Mouse (Mus musculus) neural tube, embryonic 11.5 days (tissue): Measurements from ENCODE around the gene Pp2d1. TPM values are rescaled to one million over a fixed set of nuclear protein-coding genes. Genes with fewer than 3 reads are reported as not detected.
"Not testable (repeated sequence)": the region's sequence is repeated elsewhere in the genome, so short reads cannot be mapped to it uniquely, and the experiment has no call there.

ENCODE experiments used
- ATAC-seq: fragments of 200-750 bp; cut with Nextera tagmentation; 2 replicates; pipeline ENCODE4 v1.8.0; 2017; ENCODE audit warnings: moderate number of reproducible peaks, mild to moderate bottlenecking, moderate TSS enrichment, moderate library complexity; ENCODE audit not compliant: insufficient read depth, low FRiP score, low TSS enrichment
- DNase-seq: peaks from one replicate; pipeline ENCODE4 v3.0.0-alpha.2; 2015; ENCODE audit warnings: low spot score
- H3K27ac ChIP-seq: fragments of 300-500 bp; sonication (generic); 2 replicates; pipeline ENCODE4 v1.5.1; 2014; ENCODE audit warnings: low read depth, mild to moderate bottlenecking, low read length
- H3K27me3 ChIP-seq: fragments of 300-500 bp; sonication (generic); 2 replicates; pipeline ENCODE4 v1.6.1; 2014; ENCODE audit warnings: mild to moderate bottlenecking, low read length, mixed read lengths; ENCODE audit not compliant: control insufficient read depth, insufficient read depth
- H3K36me3 ChIP-seq: fragments of 300-500 bp; sonication (generic); 2 replicates; pipeline ENCODE4 v1.6.1; 2014; ENCODE audit warnings: mild to moderate bottlenecking, low read length, moderate library complexity, mixed read lengths; ENCODE audit not compliant: control insufficient read depth, insufficient read depth
- H3K4me1 ChIP-seq: fragments of 300-500 bp; sonication (generic); 2 replicates; pipeline ENCODE4 v1.6.1; 2014; ENCODE audit warnings: low read length, mixed read lengths; ENCODE audit not compliant: control insufficient read depth, insufficient read depth
- H3K4me2 ChIP-seq: fragments of 300-500 bp; sonication (generic); 2 replicates; pipeline ENCODE4 v1.6.1; 2014; ENCODE audit warnings: low read depth, mild to moderate bottlenecking, moderate library complexity
- H3K4me3 ChIP-seq: fragments of 300-500 bp; sonication (generic); 2 replicates; pipeline ENCODE4 v1.5.1; 2014; ENCODE audit warnings: low read depth, low read length
- H3K9ac ChIP-seq: fragments of 300-500 bp; sonication (generic); 2 replicates; pipeline ENCODE4 v1.6.1; 2014; ENCODE audit warnings: mild to moderate bottlenecking, low read length
- H3K9me3 ChIP-seq: fragments of 300-500 bp; sonication (generic); 2 replicates; pipeline ENCODE4 v1.6.1; 2016; ENCODE audit warnings: low read length; ENCODE audit not compliant: control insufficient read depth
- WGBS: fragments of 180-500 bp; shearing (Covaris S2); extraction: QIAGEN DNeasy Blood & Tissue Kit; methylation state at CpG from one replicate; pipeline ENCODE4 v1.1.7; 2014; 5-methylcytosine and 5-hydroxymethylcytosine counted together
- polyA plus RNA-seq: library from polyadenylated mRNA; unstranded; fragments of >200 nt; fragmentation: Nextera tagmentation; extraction: Ambion mirVana; gene quantifications from 2 replicates; pipeline ENCODE4 v1.2.1, GENCODE M21; 2014

The Pp2d1 gene
- 0.39 and 0.69 TPM in 2 replicates for polyA plus RNA-seq

GRCm38 (mm10) chr17:53539351-53539750 is at the start of gene Pp2d1:
TSS of gene Pp2d1 (minus strand) at chr17:53539451.
- not testable (repeated sequence) for H3K9me3 ChIP-seq, H3K27me3 ChIP-seq, DNase-seq, H3K4me1 ChIP-seq, ATAC-seq, H3K9ac ChIP-seq, H3K36me3 ChIP-seq, H3K4me3 ChIP-seq, H3K27ac ChIP-seq, H3K4me2 ChIP-seq
- WGBS: 88% methylated on average over 2 of the region's 2 CpGs

- no peak for ATAC-seq
- Histone ChIP-seq H3K27me3 (no peaks in the 10 kb centered on the region), H3K27ac (no peak overlapping the region), H3K4me3 (no peak overlapping the region), H3K36me3 (no peaks in the 10 kb centered on the region), H3K9ac (no peak overlapping the region), H3K4me1 (no peaks in the 10 kb centered on the region), H3K9me3 (no peaks in the 10 kb centered on the region), H3K4me2 (no peak overlapping the region)
- DNase-seq: no peak
- WGBS: 78% methylated on average over 9 of the region's 9 CpGs
Measured at GRCm38 (mm10) chr17:53588097-53588855, 49.0 kb upstream of the Pp2d1 start.

- no peak overlapping the region for H3K4me3 ChIP-seq
- 74% methylated on average over 14 of the region's 14 CpGs for WGBS
- no peaks in the 10 kb centered on the region for H3K9me3 ChIP-seq
- no peak overlapping the region for H3K9ac ChIP-seq
- DNase-seq: peak; percentile 34
- no peaks in the 10 kb centered on the region for H3K36me3 ChIP-seq
- peak; percentile 45; the same call in 1 of the 2 replicates for ATAC-seq
- H3K27ac ChIP-seq: no peak overlapping the region
- no peaks in the 10 kb centered on the region for H3K27me3 ChIP-seq
- no peaks in the 10 kb centered on the region for H3K4me1 ChIP-seq
- no peak overlapping the region for H3K4me2 ChIP-seq
Measured at GRCm38 (mm10) chr17:53587074-53587851, 48.0 kb upstream of the Pp2d1 start.

- Histone ChIP-seq H3K4me2 (no peak overlapping the region), H3K9ac (no peak overlapping the region), H3K36me3 (no peaks in the 10 kb centered on the region), H3K27me3 (no peaks in the 10 kb centered on the region), H3K27ac (no peak overlapping the region), H3K9me3 (no peaks in the 10 kb centered on the region), H3K4me1 (no peaks in the 10 kb centered on the region), H3K4me3 (no peak overlapping the region)
- 92% methylated on average over 11 of the region's 11 CpGs for WGBS
- DNase-seq (no peak), ATAC-seq (no peak)
Measured at GRCm38 (mm10) chr17:53583846-53584579, 44.8 kb upstream of the Pp2d1 start.

- 89% methylated on average over 7 of the region's 7 CpGs for WGBS
- no peaks in the 10 kb centered on the region for H3K36me3 ChIP-seq
- ATAC-seq: no peak
Measured at GRCm38 (mm10) chr17:53582805-53583204, 43.6 kb upstream of the Pp2d1 start.

GRCm38 (mm10) chr17:53582026-53582585 is 42.9 kb upstream of the Pp2d1 start:
- H3K4me1 ChIP-seq: no peaks in the 10 kb centered on the region
- H3K27me3 ChIP-seq: no peaks in the 10 kb centered on the region
- 67% methylated on average over 4 of the region's 4 CpGs for WGBS
- H3K27ac ChIP-seq: no peak overlapping the region
- H3K9me3 ChIP-seq: no peaks in the 10 kb centered on the region
- no peak overlapping the region for H3K9ac ChIP-seq
- ATAC-seq: no peak
- no peak for DNase-seq
- H3K4me3 ChIP-seq: no peak overlapping the region
- H3K4me2 ChIP-seq: no peak overlapping the region
- H3K36me3 ChIP-seq: no peaks in the 10 kb centered on the region

More at GRCm38 (mm10) chr17:53582805-53583204, 43.6 kb upstream of the Pp2d1 start:
- no peak overlapping the region for H3K4me3 ChIP-seq
- H3K9me3 ChIP-seq: no peaks in the 10 kb centered on the region
- H3K9ac ChIP-seq: no peak overlapping the region
- H3K4me1 ChIP-seq: no peaks in the 10 kb centered on the region
- DNase-seq: no peak
- no peak overlapping the region for H3K27ac ChIP-seq
- no peak overlapping the region for H3K4me2 ChIP-seq
- H3K27me3 ChIP-seq: no peaks in the 10 kb centered on the region

GRCm38 (mm10) chr17:53580237-53580636 is 41.0 kb upstream of the Pp2d1 start:
- DNase-seq (no peak), ATAC-seq (no peak)
- Histone ChIP-seq H3K4me1 (no peaks in the 10 kb centered on the region), H3K4me3 (no peak overlapping the region), H3K27ac (no peak overlapping the region), H3K9me3 (no peaks in the 10 kb centered on the region), H3K36me3 (no peaks in the 10 kb centered on the region), H3K9ac (no peak overlapping the region), H3K4me2 (no peak overlapping the region), H3K27me3 (no peaks in the 10 kb centered on the region)
- WGBS: 80% methylated on average over 3 of the region's 3 CpGs

- H3K4me2 ChIP-seq: no peak overlapping the region
- no peak overlapping the region for H3K4me3 ChIP-seq
- H3K36me3 ChIP-seq: no peaks in the 10 kb centered on the region
- no peak overlapping the region for H3K9ac ChIP-seq
- H3K4me1 ChIP-seq: no peaks in the 10 kb centered on the region
- no peaks in the 10 kb centered on the region for H3K27me3 ChIP-seq
- no peak overlapping the region for H3K27ac ChIP-seq
- ATAC-seq: no peak
- DNase-seq: no peak
- WGBS: 69% methylated on average over 4 of the region's 4 CpGs
- no peaks in the 10 kb centered on the region for H3K9me3 ChIP-seq
Measured at GRCm38 (mm10) chr17:53579612-53580011, 40.4 kb upstream of the Pp2d1 start.
